Mouse (Mus musculus) CD4-positive, CD25-positive, alpha-beta regulatory T cell, adult 9 weeks (primary cell): ENCODE data around the gene Zfp692. TPM values are rescaled to one million over a fixed set of nuclear protein-coding genes. Genes with fewer than 3 reads are reported as not detected.

Experiments
- polyA plus RNA-seq: library from polyadenylated mRNA; unstranded; fragments of 100-300 nt; shearing (Covaris generic); gene quantifications from one replicate; pipeline ENCODE4 v1.2.1, GENCODE M21; 2017

Zfp692 gene
- polyA plus RNA-seq, result 14.4 TPM

GRCm38 (mm10) chr11:58306860-58307308 is at the start of gene Zfp692:
Gene Zfp692 (plus strand): TSS chr11:58307069.

GRCm38 (mm10) chr11:58274572-58274971 is 32.3 kb upstream of the Zfp692 start, which contains the start of gene 4930438A08Rik:
Gene 4930438A08Rik (plus strand): TSS chr11:58274799.

GRCm38 (mm10) chr11:58330276-58331148 is 23.6 kb downstream of the Zfp692 start, which contains the start of the genes Zfp672 and Sh3bp5l:
Gene Zfp672 (minus strand): TSS chr11:58330339.
Gene Sh3bp5l (plus strand): TSS chr11:58330724.

Other genes starting within 250 kb of the Zfp692 start
- gene Gm12248, start 213.9 kb upstream of the Zfp692 start, polyA plus RNA-seq, result 0.24 TPM
- 129 TPM for gene Cnot8, start 202.9 kb upstream of the Zfp692 start, polyA plus RNA-seq
- 8.9 TPM for gene Gemin5, start 138.5 kb upstream of the Zfp692 start, polyA plus RNA-seq
- gene Mrpl22, start 135.4 kb upstream of the Zfp692 start, polyA plus RNA-seq, result 93.1 TPM
- gene Igtp, start 107.5 kb upstream of the Zfp692 start, polyA plus RNA-seq, result 465 TPM
- 79.4 TPM for gene Irgm2, start 107.5 kb upstream of the Zfp692 start, polyA plus RNA-seq
- gene 4930438A08Rik, start 32.3 kb upstream of the Zfp692 start, polyA plus RNA-seq, result not detected
- 53.7 TPM for gene Zfp672, start 23.3 kb downstream of the Zfp692 start, polyA plus RNA-seq
- 30.6 TPM for gene Sh3bp5l, start 23.7 kb downstream of the Zfp692 start, polyA plus RNA-seq
- gene Lypd8, start 72.0 kb downstream of the Zfp692 start, polyA plus RNA-seq, result not detected
- not detected for gene 1810065E05Rik, start 114.0 kb downstream of the Zfp692 start, polyA plus RNA-seq
- not detected for gene Gm12253, start 125.5 kb downstream of the Zfp692 start, polyA plus RNA-seq
- gene Lypd9, start 145.9 kb downstream of the Zfp692 start, polyA plus RNA-seq, result not detected
- gene Olfr30, start 155.2 kb downstream of the Zfp692 start, polyA plus RNA-seq, result not detected
- not detected for gene Olfr332, start 185.5 kb downstream of the Zfp692 start, polyA plus RNA-seq
- not detected for gene Olfr331, start 195.5 kb downstream of the Zfp692 start, polyA plus RNA-seq
- gene Olfr330, start 227.8 kb downstream of the Zfp692 start, polyA plus RNA-seq, result not detected
- gene Olfr329-ps, start 239.4 kb downstream of the Zfp692 start, polyA plus RNA-seq, result not detected
- gene Olfr328, start 248.6 kb downstream of the Zfp692 start, polyA plus RNA-seq, result not detected